7 mouse cellular contexts compared by ENCODE assay signal in genomic region chr19:7345235-7345755, GRCm38 (mm10). TPM values are rescaled to one million over a fixed set of nuclear protein-coding genes. Genes with fewer than 3 reads are reported as not detected.
DNase-seq lines count a peak whose midpoint lies in the region; ATAC-seq and TF ChIP-seq lines count a peak whose summit lies in the region.

No protein-coding gene starts in this region.

- TF ChIP-seq POLR2A in lung, adult 2 months (IDR thresholded peaks at IDR 0.05; ENCODE audit: borderline replicate concordance, extremely low read depth, low read depth, low read length) = no peak

- no peaks in the 10 kb centered on the region for H3K9me3 ChIP-seq in kidney, embryonic 15.5 days (replicated peaks)

- no peaks in the 10 kb centered on the region for H3K27me3 ChIP-seq in kidney, embryonic 15.5 days

- H3K4me3 ChIP-seq in kidney, embryonic 15.5 days (replicated peaks) = no peak overlapping the region
- H3K4me3 ChIP-seq in lung, adult 2 months (replicated peaks; ENCODE audit: extremely low read depth, low read depth, low read length) = no peak overlapping the region

- no peak overlapping the region for H3K27ac ChIP-seq in kidney, embryonic 15.5 days

- no peak overlapping the region for H3K4me2 ChIP-seq in kidney, embryonic 15.5 days

- WGBS in kidney, embryonic 15.5 days = 23% methylated on average over 4 of the region's 4 CpGs
- WGBS in lung, adult 2 months = 20% methylated on average over 4 of the region's 4 CpGs

- H3K4me1 ChIP-seq in kidney, embryonic 15.5 days = peaks cover 9% of the 10 kb centered on the region
- peaks cover 3% of the 10 kb centered on the region; the same call in 1 of the 2 replicates for H3K4me1 ChIP-seq in lung, adult 2 months (ENCODE audit: control insufficient read depth, insufficient read depth, low read length)

- no peaks in the 10 kb centered on the region for H3K36me3 ChIP-seq in kidney, embryonic 15.5 days

- peak; percentile 59 for DNase-seq in kidney, adult 9 months
- DNase-seq in NIH3T3 (ENCODE audit: low read depth) = peak; percentile 68
- DNase-seq in embryo, embryonic 11 days = peak; percentile 90
- peak; percentile 66 for DNase-seq in kidney, postnatal 14 days
- peak; percentile 38 for DNase-seq in lung, adult 2 months
- peak; percentile 12 to 26 for DNase-seq in spleen, postnatal 10 days (ENCODE audit: low spot score in 2 of 2)

- TF ChIP-seq CTCF in lung, adult 2 months (IDR thresholded peaks at IDR 0.05; ENCODE audit: insufficient read depth, low read length) = peak; percentile 74

- no peak for ATAC-seq in kidney, embryonic 15.5 days (replicated peaks; ENCODE audit: low FRiP score)

- no peak overlapping the region for H3K9ac ChIP-seq in kidney, embryonic 15.5 days

RNA-seq across cellular contexts. Expression of gene Mark2, which starts 3.6 kb away (rescaled TPM):
- polyA plus RNA-seq in kidney, embryonic 15.5 days (2015; fragmentation: Nextera tagmentation; extraction: Ambion mirVana) = 39.8 and 45.1 TPM in 2 replicates
- polyA plus RNA-seq in lung, adult 2 months (2012; rRNA removed) = 68.6 and 94.1 TPM in 2 replicates

RNA-seq across cellular contexts. Expression of gene Spindoc, which starts 37.5 kb away (rescaled TPM):
- polyA plus RNA-seq in kidney, embryonic 15.5 days (2015; fragmentation: Nextera tagmentation; extraction: Ambion mirVana) = 31.5 and 33.9 TPM in 2 replicates
- polyA plus RNA-seq in lung, adult 2 months (2012; rRNA removed) = 19.0 and 19.3 TPM in 2 replicates

Comparison
In these comparisons a context has a peak if more than half of its experiments do, and no peak if none do; other contexts are left out.
1. DNase-seq: peak in every context shown above with its lines; median percentile 90 in embryo, embryonic 11 days; 68 in NIH3T3; 66 in kidney, postnatal 14 days; 59 in kidney, adult 9 months; 38 in lung, adult 2 months; 19 in spleen, postnatal 10 days.